Mouse (Mus musculus) adipose tissue, adult 10 weeks (tissue): Measurements from ENCODE around the gene Eif2ak2. TPM values are rescaled to one million over a fixed set of nuclear protein-coding genes. Genes with fewer than 3 reads are reported as not detected.

Experiments used
- polyA plus RNA-seq: library from polyadenylated mRNA; stranded (reverse); fragments of 350-450 nt; fragmentation: Illumina TruSeq; extraction: RNeasy Lipid Tissue Mini Kit (QIAGEN cat#74804); gene quantifications from one replicate; pipeline ENCODE4 v1.2.3, GENCODE M21; 2014; ENCODE audit warnings: low read depth, low replicate concordance

Eif2ak2 gene
- 15.6 TPM for polyA plus RNA-seq

GRCm38 (mm10) chr17:78882401-78883112, at the start of gene Eif2ak2:
Gene Eif2ak2, minus strand, starts transcription at chr17:78882573.

GRCm38 (mm10) chr17:78916369-78916813, 34.0 kb upstream of the Eif2ak2 start, which contains the start of gene Cebpzos:
Gene Cebpzos, plus strand, starts transcription at chr17:78916500.

GRCm38 (mm10) chr17:78906892-78907291, 24.5 kb upstream of the Eif2ak2 start, which contains the start of gene Sult6b1:
Gene Sult6b1, minus strand, starts transcription at chr17:78906992.

GRCm38 (mm10) chr17:78834856-78835835, 47.2 kb downstream of the Eif2ak2 start, which contains the start of the genes Heatr5b and Gpatch11:
Gene Heatr5b, minus strand, starts transcription at chr17:78835364.
Gene Gpatch11, plus strand, starts transcription at chr17:78835567.

Other genes with a start within 250 kb of the Eif2ak2 start
- 10.1 TPM for gene Strn, start 145.4 kb downstream of the Eif2ak2 start, polyA plus RNA-seq
- gene Heatr5b, start 47.2 kb downstream of the Eif2ak2 start, polyA plus RNA-seq: 17.4 TPM
- gene Gpatch11, start 47.0 kb downstream of the Eif2ak2 start, polyA plus RNA-seq: 23.4 TPM
- gene Sult6b1, start 24.4 kb upstream of the Eif2ak2 start, polyA plus RNA-seq: not detected
- gene Cebpzos, start 33.9 kb upstream of the Eif2ak2 start, polyA plus RNA-seq: 45.8 TPM
- 16.5 TPM for gene Cebpz, start 54.5 kb upstream of the Eif2ak2 start, polyA plus RNA-seq
- gene Ndufaf7, start 54.6 kb upstream of the Eif2ak2 start, polyA plus RNA-seq: 25.8 TPM
- 14.9 TPM for gene Prkd3, start 138.2 kb upstream of the Eif2ak2 start, polyA plus RNA-seq
- gene Qpct, start 169.3 kb upstream of the Eif2ak2 start, polyA plus RNA-seq: 9.3 TPM